Mouse (Mus musculus) embryonic fibroblast, embryonic 13.5 days (primary cell): ENCODE measurements around the gene Gm44502. TPM values are rescaled to one million over a fixed set of nuclear protein-coding genes. Genes with fewer than 3 reads are reported as not detected.
A peak's percentile ranks its signal among the peaks of the same experiment; 100 is the strongest.
"Not testable (repeated sequence)": the region's sequence is repeated elsewhere in the genome, so short reads cannot be mapped to it uniquely, and the experiment has no call there.

Source experiments
- H3K27ac ChIP-seq: 2 replicates; pipeline ENCODE4 v1.5.1; 2012; ENCODE audit warnings: low read length, control low read depth, inconsistent platforms; ENCODE audit not compliant: insufficient read depth
- H3K4me1 ChIP-seq: 2 replicates; pipeline ENCODE4 v1.6.1; 2011; ENCODE audit warnings: low read length; ENCODE audit not compliant: control insufficient read depth, insufficient read depth
- H3K4me3 ChIP-seq: 2 replicates; pipeline ENCODE4 v1.5.1; 2011; ENCODE audit warnings: mild to moderate bottlenecking, control low read depth, low read length; ENCODE audit not compliant: insufficient read depth
- CTCF ChIP-seq: IDR thresholded peaks from 2 replicates; pipeline ENCODE4 v1.5.1; 2011; ENCODE audit warnings: mild to moderate bottlenecking, control low read depth, low read length, moderate library complexity, borderline replicate concordance; ENCODE audit not compliant: insufficient read depth
- POLR2A ChIP-seq: IDR thresholded peaks from 2 replicates; pipeline ENCODE4 v1.6.1; 2011; ENCODE audit warnings: low read depth, mild to moderate bottlenecking, control low read depth, low read length, moderate library complexity
- polyA plus RNA-seq: library from polyadenylated mRNA; stranded (reverse); fragments of >200 nt; gene quantifications from 2 replicates; pipeline ENCODE4 v1.2.4, GENCODE M21; 2011; ENCODE audit warnings: low read depth; ENCODE audit not compliant: missing spikeins, insufficient read length

Gene Gm44502
- polyA plus RNA-seq, 1 experiment: 1.6 TPM

GRCm38 (mm10) chr15:89454857-89455256 is 25.4 kb upstream of the Gm44502 start:
- Histone ChIP-seq H3K27ac (no peak overlapping the region), H3K4me1 (no peaks in the 10 kb centered on the region), H3K4me3 (no peak overlapping the region)
- TF ChIP-seq CTCF: no peak
- no peak for TF ChIP-seq POLR2A

DNA sequence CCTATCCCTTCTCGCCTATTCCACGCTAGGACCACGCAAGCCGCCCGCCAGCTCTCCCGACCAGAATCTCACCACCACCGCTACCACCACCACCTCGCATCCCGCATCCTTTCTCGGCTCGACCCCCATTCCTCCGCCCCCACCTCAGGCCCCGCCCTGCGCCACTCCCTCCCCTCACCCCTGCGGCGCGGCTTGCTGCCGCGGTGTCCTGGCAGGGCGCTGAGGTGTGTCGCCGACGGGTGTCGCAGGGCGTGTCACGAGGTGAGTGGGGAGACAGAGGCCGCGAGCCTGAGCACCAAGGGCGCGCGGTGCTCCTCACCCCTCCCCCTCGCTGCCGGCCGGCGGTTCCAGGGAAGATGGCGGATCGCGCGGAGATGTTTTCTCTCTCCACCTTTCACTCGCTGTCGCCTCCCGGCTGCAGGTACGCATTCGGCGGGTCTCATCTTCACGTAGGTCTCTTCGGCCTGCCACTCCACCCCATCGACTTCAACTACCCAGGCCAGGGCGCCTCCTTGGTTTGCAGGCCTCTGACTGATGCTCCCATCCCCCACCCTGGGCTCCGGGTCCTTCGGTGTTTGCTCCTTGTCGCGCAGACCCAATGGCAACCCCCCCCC is 24.5 kb upstream of the Gm44502 start, which contains the start of gene Mapk8ip2:
TSS of gene Mapk8ip2 (plus strand) at position 49 of the 614 bp plus-strand sequence.
- Histone ChIP-seq H3K4me1 (no peaks in the 10 kb centered on the region), H3K4me3 (peak within 1 kb of the TSS; percentile 22; the same call in 1 of the 2 replicates), H3K27ac (no peak within 1 kb of the TSS)
- no peak for TF ChIP-seq CTCF
- TF ChIP-seq POLR2A: no peak

DNA sequence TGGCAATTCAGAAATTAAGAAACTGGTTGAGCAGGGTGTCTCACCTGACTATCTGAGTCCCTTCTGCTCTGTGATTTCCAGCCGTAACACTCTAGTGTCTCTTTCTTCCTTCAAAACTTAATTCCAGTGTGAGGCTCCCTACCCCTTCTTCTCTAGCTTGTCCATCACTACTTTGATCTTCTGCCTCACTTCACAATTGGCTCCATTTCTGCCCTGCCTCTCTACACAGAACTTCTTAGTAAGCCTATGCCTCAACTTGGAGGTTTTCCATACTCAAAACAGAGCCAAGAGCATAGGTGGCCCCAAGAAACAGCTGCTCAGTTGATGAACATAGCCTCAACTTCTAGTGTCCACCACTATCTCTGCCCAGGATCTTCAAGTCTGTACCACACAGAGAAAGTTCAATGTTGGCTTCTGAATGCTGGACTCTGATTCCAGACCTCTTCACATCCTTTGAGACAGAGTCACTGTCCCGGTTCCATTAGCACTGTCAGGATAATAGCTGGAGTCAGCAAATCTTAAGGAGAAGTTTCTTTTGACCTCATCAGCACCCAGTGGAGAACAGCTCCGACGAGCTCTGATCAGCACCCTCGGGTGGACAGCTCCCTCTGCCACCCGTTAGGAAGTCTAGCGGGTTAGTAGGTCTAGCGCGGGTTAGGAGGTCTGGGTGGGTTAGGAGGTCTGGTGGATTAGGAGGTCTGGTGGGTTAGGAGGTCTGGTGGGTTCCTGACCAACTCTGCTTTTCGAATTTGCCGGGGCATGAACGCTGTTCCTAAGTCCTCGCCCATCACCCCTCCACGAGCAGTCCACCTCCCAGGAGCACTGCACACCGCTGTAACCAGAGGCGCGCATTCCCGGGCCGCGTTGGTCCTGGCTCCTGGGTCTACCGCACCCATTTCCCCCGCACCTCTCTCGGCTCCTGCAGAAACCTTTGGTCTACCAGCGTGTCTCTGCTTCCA is 23.7 kb upstream of the Gm44502 start:
- TF ChIP-seq CTCF (no peak), POLR2A (no peak)
- no peaks in the 10 kb centered on the region for H3K4me1 ChIP-seq
- no peak overlapping the region for H3K4me3 ChIP-seq
- no peak overlapping the region for H3K27ac ChIP-seq

- no peak overlapping the region for H3K27ac ChIP-seq
- TF ChIP-seq POLR2A (no peak), CTCF (no peak)
- no peak overlapping the region for H3K4me3 ChIP-seq
- no peaks in the 10 kb centered on the region for H3K4me1 ChIP-seq
Measured at GRCm38 (mm10) chr15:89442486-89443070, 13.1 kb upstream of the Gm44502 start.

GRCm38 (mm10) chr15:89435878-89436277 is 6.4 kb upstream of the Gm44502 start:
- TF ChIP-seq CTCF (no peak), POLR2A (no peak)
- Histone ChIP-seq H3K4me3 (no peak overlapping the region), H3K4me1 (no peaks in the 10 kb centered on the region), H3K27ac (no peak overlapping the region)

DNA sequence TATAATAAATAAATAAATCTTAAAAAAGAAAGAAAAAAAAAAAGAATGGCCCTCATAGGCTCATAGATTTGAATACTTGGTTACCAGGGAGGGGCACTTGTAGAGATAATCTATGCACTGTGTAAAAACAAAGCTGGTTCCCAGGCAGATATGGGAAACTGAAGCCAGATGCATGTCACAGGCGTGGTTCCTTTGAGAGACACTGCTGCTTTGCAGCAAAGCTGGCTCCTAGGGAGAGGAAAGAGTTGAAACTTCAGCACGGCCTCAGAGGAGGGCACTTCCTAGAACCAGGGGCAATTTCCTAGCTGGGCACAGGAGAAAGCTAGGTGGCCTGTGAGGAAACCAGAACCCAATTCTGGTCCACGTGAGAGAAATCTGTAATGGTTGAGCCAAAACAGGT is 4.6 kb upstream of the Gm44502 start:
- no peak for TF ChIP-seq CTCF
- TF ChIP-seq POLR2A: no peak
- H3K27ac ChIP-seq: no peak overlapping the region
- H3K4me1 ChIP-seq: no peaks in the 10 kb centered on the region
- H3K4me3 ChIP-seq: no peak overlapping the region

- Histone ChIP-seq H3K4me1 (no peaks in the 10 kb centered on the region), H3K27ac (no peak overlapping the region), H3K4me3 (no peak overlapping the region)
- TF ChIP-seq POLR2A (no peak), CTCF (no peak)
Measured at GRCm38 (mm10) chr15:89432946-89433345, 3.5 kb upstream of the Gm44502 start.

DNA sequence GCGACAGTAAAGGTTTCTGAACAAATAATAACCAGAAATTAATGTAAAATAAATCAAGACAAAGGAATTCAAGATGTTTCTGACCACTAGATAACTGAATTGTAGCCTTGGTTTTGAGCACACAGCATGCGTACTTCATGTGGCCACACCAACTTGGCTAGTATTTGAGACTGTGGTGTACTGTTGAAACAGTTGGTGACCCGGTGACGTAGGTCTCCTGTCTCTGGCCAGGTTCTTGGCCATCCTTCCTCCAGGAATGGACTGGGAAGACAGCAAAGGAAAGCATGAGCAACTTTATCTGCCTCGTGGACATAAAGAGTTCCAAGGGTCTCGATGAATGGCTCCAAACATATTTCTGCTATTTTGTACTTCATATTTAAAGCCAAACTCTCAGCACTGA is 2.3 kb upstream of the Gm44502 start:
- Histone ChIP-seq H3K27ac (no peak overlapping the region), H3K4me1 (no peaks in the 10 kb centered on the region), H3K4me3 (no peak overlapping the region)
- TF ChIP-seq CTCF (no peak), POLR2A (no peak)

DNA sequence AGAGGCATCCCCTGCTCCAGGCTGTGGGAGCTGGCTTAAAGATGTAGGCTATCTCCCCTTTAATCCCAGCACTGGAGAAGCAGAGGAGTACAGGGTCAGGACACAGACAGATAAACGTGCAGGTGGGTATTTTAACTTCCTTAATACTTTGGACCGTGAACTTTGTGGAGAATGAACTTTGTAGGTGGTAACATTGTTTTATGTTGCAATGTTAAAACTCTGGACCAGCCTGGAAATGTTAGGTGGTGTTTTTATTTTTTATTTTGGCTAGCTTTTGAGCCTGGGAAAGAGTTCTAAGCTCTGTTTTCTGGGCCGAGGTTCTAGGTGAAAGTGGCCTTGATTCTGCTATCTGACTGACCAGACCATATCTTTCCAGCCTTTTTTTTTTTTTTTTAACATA is 1.8 kb upstream of the Gm44502 start:
- H3K4me3 ChIP-seq: no peak overlapping the region
- no peak overlapping the region for H3K27ac ChIP-seq
- no peaks in the 10 kb centered on the region for H3K4me1 ChIP-seq
- TF ChIP-seq POLR2A (no peak), CTCF (no peak)

DNA sequence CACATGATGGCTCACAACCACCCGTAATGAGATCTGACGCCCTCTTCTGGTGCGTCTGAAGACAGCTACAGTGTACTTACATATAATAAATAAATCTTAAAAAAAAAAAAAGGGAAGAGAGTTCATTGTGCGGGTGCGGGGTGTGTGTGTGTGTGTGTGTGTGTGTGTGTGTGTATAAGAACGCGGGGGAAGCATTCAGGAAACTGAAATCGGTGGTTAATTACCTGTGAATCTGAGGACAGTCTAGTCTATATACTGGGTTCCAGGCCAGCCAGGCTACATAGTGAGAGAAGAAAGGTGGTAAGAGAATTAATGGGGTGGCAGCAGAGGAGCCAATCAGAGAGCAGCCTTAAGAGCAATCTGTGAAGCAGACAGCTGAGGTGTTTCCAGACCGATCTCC is 1.3 kb upstream of the Gm44502 start:
- not testable (repeated sequence) for H3K4me3 ChIP-seq, H3K27ac ChIP-seq, H3K4me1 ChIP-seq
